Mouse (Mus musculus): ENCODE results near the gene Tmod3. TPM values are rescaled to one million over a fixed set of nuclear protein-coding genes. Genes with fewer than 3 reads are reported as not detected.

The Tmod3 gene
- polyA plus RNA-seq, 1 experiment = 14.7 TPM

DNA sequence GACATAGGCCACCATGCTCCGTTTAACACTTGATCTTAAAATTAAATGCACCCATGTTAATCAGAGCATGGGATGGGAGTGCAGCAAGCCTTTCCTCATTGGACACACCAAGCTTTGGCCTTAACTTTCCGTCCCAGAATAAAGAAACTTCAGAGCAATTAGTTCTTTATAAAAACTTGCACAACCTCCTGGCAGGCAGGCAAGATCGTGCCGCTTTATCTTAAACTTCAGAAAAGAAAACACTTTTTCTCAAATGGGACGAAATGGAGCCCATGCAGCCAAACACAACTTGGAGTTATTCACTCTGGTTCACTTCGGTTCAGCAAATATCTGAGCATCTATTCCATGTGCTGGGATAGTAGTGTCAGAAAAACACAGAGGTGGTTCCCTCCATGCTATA lies 19.9 kb upstream of the Tmod3 start:
- H3K27me3 ChIP-seq (ENCODE audit: control insufficient read depth, insufficient read depth, insufficient read length) = no peaks in the 10 kb centered on the region
- H3K79me2 ChIP-seq (ENCODE audit: control insufficient read depth, insufficient read depth) = no peaks in the 10 kb centered on the region
- no peaks in the 10 kb centered on the region for H3K36me3 ChIP-seq (ENCODE audit: control insufficient read depth, insufficient read depth)
- no peak for TF ChIP-seq USF1 (IDR thresholded peaks at IDR 0.05; ENCODE audit: low read depth)
- TF ChIP-seq MYOD1 (IDR thresholded peaks at IDR 0.05; ENCODE audit: control insufficient read depth, insufficient read length, low read depth) = no peak
- no peak for TF ChIP-seq MYOG (IDR thresholded peaks at IDR 0.05; ENCODE audit: control insufficient read depth, extremely low read depth, insufficient read length)
- TF ChIP-seq MAX (IDR thresholded peaks at IDR 0.05) = no peak
- no peak for TF ChIP-seq CEBPB (IDR thresholded peaks at IDR 0.05; ENCODE audit: low read depth)
- no peak for TF ChIP-seq FOSL1 (IDR thresholded peaks at IDR 0.05; ENCODE audit: insufficient read depth, low read length, poor library complexity, severe bottlenecking)
- no peak for TF ChIP-seq CTCF (IDR thresholded peaks at IDR 0.05; ENCODE audit: control insufficient read depth, insufficient read depth, insufficient read length)
- H3ac ChIP-seq (ENCODE audit: control insufficient read depth, insufficient read length, low read depth) = no peak overlapping the region
- H3K4me3 ChIP-seq (ENCODE audit: insufficient read depth, poor library complexity, severe bottlenecking) = no peak overlapping the region
- no peaks in the 10 kb centered on the region for H3K79me3 ChIP-seq (ENCODE audit: low read depth)

DNA sequence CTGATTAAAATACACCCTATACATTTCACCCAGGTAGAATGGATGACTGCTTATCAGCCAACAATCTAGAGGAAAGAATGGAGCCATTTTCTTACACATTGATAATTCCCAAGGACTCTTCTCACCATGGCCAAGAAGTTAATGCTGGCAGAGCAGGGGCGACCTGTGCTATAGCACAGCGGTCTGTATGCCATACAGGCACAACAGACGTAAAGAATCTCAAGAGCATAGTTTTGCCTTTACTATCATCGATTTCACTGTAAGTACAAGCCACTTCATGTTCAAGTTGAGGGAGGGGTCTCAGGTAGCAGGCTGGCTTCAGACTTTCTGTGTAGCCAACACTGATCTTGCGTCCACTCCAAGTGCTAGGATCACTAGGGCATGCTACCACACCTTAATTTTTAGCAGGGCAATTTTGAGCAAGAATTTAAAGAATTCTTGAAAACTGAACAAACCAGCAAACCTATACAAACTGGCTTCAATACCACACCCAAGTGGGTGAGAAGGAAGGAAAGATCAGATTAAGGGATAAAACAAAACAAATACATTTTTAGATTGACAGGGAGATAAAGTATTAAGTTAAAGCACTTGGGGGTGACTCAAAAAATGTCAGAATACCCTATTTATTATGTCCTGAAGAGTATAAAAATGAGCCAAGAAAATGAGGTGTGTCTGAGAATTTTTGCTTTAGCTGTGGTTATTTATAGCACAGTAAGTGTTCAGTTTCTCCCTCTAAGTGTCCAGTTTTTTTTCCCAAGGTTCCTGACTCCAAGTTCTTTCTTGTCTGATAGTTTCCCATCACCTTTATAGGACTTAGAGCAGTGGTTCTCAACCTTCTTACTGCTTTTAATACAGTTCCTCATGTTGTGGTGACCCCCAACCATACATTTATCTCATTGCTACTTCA lies 11.8 kb upstream of the Tmod3 start:
- Histone ChIP-seq H3K36me3 (ENCODE audit: control insufficient read depth, insufficient read depth) (no peaks in the 10 kb centered on the region), H3K4me3 (ENCODE audit: insufficient read depth, poor library complexity, severe bottlenecking) (no peak overlapping the region), H3ac (ENCODE audit: control insufficient read depth, insufficient read length, low read depth) (no peak overlapping the region), H3K79me2 (ENCODE audit: control insufficient read depth, insufficient read depth) (no peaks in the 10 kb centered on the region), H3K79me3 (ENCODE audit: low read depth) (no peaks in the 10 kb centered on the region), H3K27me3 (ENCODE audit: control insufficient read depth, insufficient read depth, insufficient read length) (peaks cover 5% of the 10 kb centered on the region)
- TF ChIP-seq MYOD1 (IDR thresholded peaks at IDR 0.05; ENCODE audit: control insufficient read depth, insufficient read length, low read depth) (no peak), USF1 (IDR thresholded peaks at IDR 0.05; ENCODE audit: low read depth) (no peak), FOSL1 (IDR thresholded peaks at IDR 0.05; ENCODE audit: insufficient read depth, low read length, poor library complexity, severe bottlenecking) (no peak), MAX (IDR thresholded peaks at IDR 0.05) (no peak), CEBPB (IDR thresholded peaks at IDR 0.05; ENCODE audit: low read depth) (no peak), MYOG (IDR thresholded peaks at IDR 0.05; ENCODE audit: control insufficient read depth, extremely low read depth, insufficient read length) (no peak), CTCF (IDR thresholded peaks at IDR 0.05; ENCODE audit: control insufficient read depth, insufficient read depth, insufficient read length) (no peak)

DNA sequence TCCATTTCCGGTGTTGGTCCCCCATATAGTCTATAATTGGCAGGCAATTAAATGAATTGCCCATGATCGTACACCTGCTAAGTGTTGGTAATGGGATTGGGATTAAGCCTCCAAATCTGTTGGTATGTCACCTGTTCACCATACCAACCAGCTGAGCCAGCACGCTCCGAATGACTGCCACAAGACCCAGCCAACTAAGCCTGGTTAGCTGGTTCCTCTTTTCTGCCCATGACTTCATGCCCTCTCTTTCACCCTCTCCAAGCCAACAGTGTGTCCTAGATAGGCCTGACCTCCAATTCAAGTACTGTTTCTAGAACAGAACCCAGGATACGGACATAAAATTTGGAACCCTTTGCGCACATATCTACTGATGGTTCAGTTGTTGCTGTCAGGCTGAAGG lies 8.9 kb upstream of the Tmod3 start:
- Histone ChIP-seq H3K36me3 (ENCODE audit: control insufficient read depth, insufficient read depth) (no peaks in the 10 kb centered on the region), H3K27me3 (ENCODE audit: control insufficient read depth, insufficient read depth, insufficient read length) (peaks cover 5% of the 10 kb centered on the region), H3K4me3 (ENCODE audit: insufficient read depth, poor library complexity, severe bottlenecking) (no peak overlapping the region), H3K79me3 (ENCODE audit: low read depth) (no peaks in the 10 kb centered on the region), H3K79me2 (ENCODE audit: control insufficient read depth, insufficient read depth) (no peaks in the 10 kb centered on the region), H3ac (ENCODE audit: control insufficient read depth, insufficient read length, low read depth) (no peak overlapping the region)
- no peak for TF ChIP-seq CEBPB (IDR thresholded peaks at IDR 0.05; ENCODE audit: low read depth)
- TF ChIP-seq USF1 (IDR thresholded peaks at IDR 0.05; ENCODE audit: low read depth) = no peak
- no peak for TF ChIP-seq MYOG (IDR thresholded peaks at IDR 0.05; ENCODE audit: control insufficient read depth, extremely low read depth, insufficient read length)
- no peak for TF ChIP-seq CTCF (IDR thresholded peaks at IDR 0.05; ENCODE audit: control insufficient read depth, insufficient read depth, insufficient read length)
- no peak for TF ChIP-seq FOSL1 (IDR thresholded peaks at IDR 0.05; ENCODE audit: insufficient read depth, low read length, poor library complexity, severe bottlenecking)
- no peak for TF ChIP-seq MYOD1 (IDR thresholded peaks at IDR 0.05; ENCODE audit: control insufficient read depth, insufficient read length, low read depth)
- TF ChIP-seq MAX (IDR thresholded peaks at IDR 0.05) = no peak

DNA sequence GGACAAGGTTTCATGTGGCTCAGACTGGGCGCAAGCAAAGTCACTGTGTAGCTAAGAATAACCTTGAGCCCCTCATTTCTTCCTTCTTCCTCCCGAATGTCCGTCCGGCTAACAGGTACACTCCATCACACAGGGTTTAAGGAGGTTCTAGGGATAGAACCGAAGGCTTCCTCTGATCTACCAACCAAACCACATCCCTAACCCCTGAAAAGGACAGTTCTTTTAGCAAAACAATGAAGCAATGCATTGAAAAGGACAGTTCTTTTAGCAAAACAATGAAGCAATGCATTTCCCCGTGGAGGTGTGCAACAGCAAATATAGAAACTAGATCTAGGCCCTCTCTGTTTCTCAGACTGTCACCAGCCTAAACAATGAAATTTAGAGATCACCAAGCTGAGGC lies 5.4 kb upstream of the Tmod3 start:
- no peak overlapping the region for H3K4me3 ChIP-seq (ENCODE audit: insufficient read depth, poor library complexity, severe bottlenecking)
- no peaks in the 10 kb centered on the region for H3K79me3 ChIP-seq (ENCODE audit: low read depth)
- H3ac ChIP-seq (ENCODE audit: control insufficient read depth, insufficient read length, low read depth) = no peak overlapping the region
- H3K27me3 ChIP-seq (ENCODE audit: control insufficient read depth, insufficient read depth, insufficient read length) = peaks cover 5% of the 10 kb centered on the region
- H3K79me2 ChIP-seq (ENCODE audit: control insufficient read depth, insufficient read depth) = no peaks in the 10 kb centered on the region
- H3K36me3 ChIP-seq (ENCODE audit: control insufficient read depth, insufficient read depth) = no peaks in the 10 kb centered on the region
- TF ChIP-seq CEBPB (IDR thresholded peaks at IDR 0.05; ENCODE audit: low read depth) = no peak

DNA sequence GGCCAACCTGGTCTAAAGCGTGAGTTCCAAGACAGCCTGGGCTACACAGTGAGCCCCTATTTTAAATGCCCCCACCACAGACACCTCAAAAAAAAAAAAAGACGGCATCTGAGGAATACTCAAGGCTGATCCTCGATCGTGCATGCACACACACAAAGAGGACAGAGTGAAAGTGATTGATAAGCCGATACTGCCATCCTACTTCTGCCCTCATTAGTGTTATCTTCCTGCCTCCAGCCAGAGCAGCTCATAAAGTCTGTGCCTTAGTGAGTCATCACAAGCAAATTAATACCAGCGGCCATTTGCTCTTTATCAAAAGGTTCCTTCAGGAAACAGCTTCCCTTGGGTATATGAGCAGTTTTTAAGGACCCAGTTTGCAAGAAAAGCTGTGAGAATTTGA lies 4.2 kb upstream of the Tmod3 start:
- no peak for TF ChIP-seq USF1 (IDR thresholded peaks at IDR 0.05; ENCODE audit: low read depth)
- no peak for TF ChIP-seq MYOD1 (IDR thresholded peaks at IDR 0.05; ENCODE audit: control insufficient read depth, insufficient read length, low read depth)
- no peak for TF ChIP-seq FOSL1 (IDR thresholded peaks at IDR 0.05; ENCODE audit: insufficient read depth, low read length, poor library complexity, severe bottlenecking)
- no peak for TF ChIP-seq MAX (IDR thresholded peaks at IDR 0.05)

DNA sequence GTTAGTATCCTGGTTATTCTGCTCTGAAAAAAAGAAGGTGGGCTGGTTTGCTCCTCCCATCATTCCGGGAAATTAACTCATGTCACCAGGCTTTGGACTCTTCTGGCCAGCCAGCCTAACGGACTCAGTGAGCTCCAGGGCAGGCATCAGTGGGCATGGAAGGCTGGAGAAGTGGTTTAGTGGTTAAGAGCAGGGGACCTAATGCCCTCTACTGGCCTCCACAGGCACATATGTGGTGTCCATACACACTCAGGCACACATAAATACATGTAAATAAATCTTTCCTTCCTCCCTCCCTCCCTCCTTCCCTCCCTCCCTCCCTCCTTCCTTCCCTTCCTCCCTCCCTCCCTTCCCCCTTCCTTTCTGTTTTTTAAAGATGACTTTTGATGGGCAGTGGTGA lies 3.7 kb upstream of the Tmod3 start:
- Histone ChIP-seq H3K79me3 (ENCODE audit: low read depth) (no peaks in the 10 kb centered on the region), H3K4me3 (ENCODE audit: insufficient read depth, poor library complexity, severe bottlenecking) (no peak overlapping the region), H3ac (ENCODE audit: control insufficient read depth, insufficient read length, low read depth) (no peak overlapping the region), H3K27me3 (ENCODE audit: control insufficient read depth, insufficient read depth, insufficient read length) (peaks cover 5% of the 10 kb centered on the region), H3K79me2 (ENCODE audit: control insufficient read depth, insufficient read depth) (peaks cover 5% of the 10 kb centered on the region), H3K36me3 (ENCODE audit: control insufficient read depth, insufficient read depth) (no peaks in the 10 kb centered on the region)
- TF ChIP-seq USF1 (IDR thresholded peaks at IDR 0.05; ENCODE audit: low read depth) (no peak), MAX (IDR thresholded peaks at IDR 0.05) (no peak), CEBPB (IDR thresholded peaks at IDR 0.05; ENCODE audit: low read depth) (no peak), FOSL1 (IDR thresholded peaks at IDR 0.05; ENCODE audit: insufficient read depth, low read length, poor library complexity, severe bottlenecking) (no peak), MYOG (IDR thresholded peaks at IDR 0.05; ENCODE audit: control insufficient read depth, extremely low read depth, insufficient read length) (no peak), CTCF (IDR thresholded peaks at IDR 0.05; ENCODE audit: control insufficient read depth, insufficient read depth, insufficient read length) (no peak), MYOD1 (IDR thresholded peaks at IDR 0.05; ENCODE audit: control insufficient read depth, insufficient read length, low read depth) (no peak)

More for the DNA sequence above, 4.2 kb upstream of the Tmod3 start:
- H3K79me3 ChIP-seq (ENCODE audit: low read depth) = no peaks in the 10 kb centered on the region
- no peaks in the 10 kb centered on the region for H3K36me3 ChIP-seq (ENCODE audit: control insufficient read depth, insufficient read depth)
- peaks cover 3% of the 10 kb centered on the region for H3K79me2 ChIP-seq (ENCODE audit: control insufficient read depth, insufficient read depth)
- no peak overlapping the region for H3ac ChIP-seq (ENCODE audit: control insufficient read depth, insufficient read length, low read depth)
- no peak overlapping the region for H3K4me3 ChIP-seq (ENCODE audit: insufficient read depth, poor library complexity, severe bottlenecking)
- peaks cover 5% of the 10 kb centered on the region for H3K27me3 ChIP-seq (ENCODE audit: control insufficient read depth, insufficient read depth, insufficient read length)

All from C2C12 (cell line).